Comparison of ENCODE assay signal across 8 mouse cellular contexts in genomic region chr3:96220765-96221639, GRCm38 (mm10). TPM values are rescaled to one million over a fixed set of nuclear protein-coding genes. Genes with fewer than 3 reads are reported as not detected.
A peak's percentile ranks its signal among the peaks of the same experiment; 100 is the strongest.
DNase-seq lines count a peak whose midpoint lies in the region; ATAC-seq and TF ChIP-seq lines count a peak whose summit lies in the region.

TSS of gene Hist2h2ac (minus strand) at chr3:96220880.
TSS of gene Hist2h2be (plus strand) at chr3:96221119.

- peak; percentile 11; the same call in 1 of the 2 replicates for TF ChIP-seq CTCF in bone marrow, adult 2 months (IDR thresholded peaks at IDR 0.05; ENCODE audit: control insufficient read depth, insufficient read depth, low read length)
- TF ChIP-seq CTCF in heart, adult 2 months (IDR thresholded peaks at IDR 0.05), result peak; percentile 26
- TF ChIP-seq CTCF in kidney, adult 2 months (conservative IDR thresholded peaks at IDR 0.05; ENCODE audit: insufficient read depth, insufficient read length, low read depth, low read length), result no peak

- intact Hi-C loops in heart, adult 2 months (cut with DNase I), result loop anchor here (1.0 to 5.0 kb wide), 2 partner anchors 42 to 329 kb away; partner anchors contain the start of genes Aph1a, BC028528 and Hist2h4

- H3K79me2 ChIP-seq in heart, adult 2 months (replicated peaks; ENCODE audit: control insufficient read depth, insufficient read depth, low read length), result peaks cover 2% of the 10 kb centered on the region; the same call in 1 of the 2 replicates

- peak within 1 kb of the TSS; percentile 88 for H3K4me2 ChIP-seq in embryonic facial prominence, embryonic 14.5 days (ENCODE audit: low read depth, low read length)
- H3K4me2 ChIP-seq in limb, embryonic 11.5 days (ENCODE audit: low read depth, severe bottlenecking), result peak within 1 kb of the TSS; percentile 59
- peak within 1 kb of the TSS; percentile 86 for H3K4me2 ChIP-seq in midbrain, embryonic 13.5 days (replicated peaks)

- ATAC-seq in embryonic facial prominence, embryonic 14.5 days (ENCODE audit: low read depth), result peak; percentile 91
- ATAC-seq in limb, embryonic 11.5 days (ENCODE audit: insufficient number of reproducible peaks, low FRiP score, low TSS enrichment, low read depth), result peak; percentile 90
- peak; percentile 73 for ATAC-seq in midbrain, embryonic 13.5 days

- under 1% methylated on average over 43 of the region's 43 CpGs for WGBS in bone marrow, adult 2 months
- under 1% methylated on average over 41 of the region's 43 CpGs for WGBS in embryonic facial prominence, embryonic 14.5 days
- WGBS in heart, adult 2 months, result under 1% methylated on average over 43 of the region's 43 CpGs
- under 1% methylated on average over 43 of the region's 43 CpGs for WGBS in kidney, adult 2 months
- under 1% methylated on average over 43 of the region's 43 CpGs for WGBS in limb, embryonic 11.5 days
- under 1% methylated on average over 43 of the region's 43 CpGs for WGBS in midbrain, embryonic 13.5 days

- peak; percentile 92 for TF ChIP-seq POLR2A in bone marrow, adult 2 months (IDR thresholded peaks at IDR 0.05; ENCODE audit: borderline replicate concordance, control insufficient read depth, low read depth, low read length)
- TF ChIP-seq POLR2A in heart, adult 2 months (IDR thresholded peaks at IDR 0.05; ENCODE audit: insufficient read depth, low read depth, low read length), result peak; percentile 98
- TF ChIP-seq POLR2A in kidney, adult 2 months (IDR thresholded peaks at IDR 0.05; ENCODE audit: low read depth, low read length), result peak; percentile 86

- H3K27ac ChIP-seq in bone marrow, adult 2 months (ENCODE audit: control insufficient read depth, insufficient read depth, low read depth, low read length, poor library complexity), result peak within 1 kb of the TSS; percentile 98
- peak within 1 kb of the TSS; percentile 98 for H3K27ac ChIP-seq in embryonic facial prominence, embryonic 14.5 days (replicated peaks; ENCODE audit: low read depth, low read length)
- H3K27ac ChIP-seq in heart, adult 2 months, result peak within 1 kb of the TSS; percentile 98
- peak within 1 kb of the TSS; percentile 94 for H3K27ac ChIP-seq in kidney, adult 2 months (ENCODE audit: insufficient read depth, low read depth, low read length)
- peak within 1 kb of the TSS; percentile 98 for H3K27ac ChIP-seq in limb, embryonic 11.5 days (replicated peaks; ENCODE audit: low read depth, low read length)
- peak within 1 kb of the TSS; percentile 96 for H3K27ac ChIP-seq in midbrain, embryonic 13.5 days

- peak; percentile 66 for TF ChIP-seq EP300 in heart, adult 2 months (IDR thresholded peaks at IDR 0.05; ENCODE audit: insufficient read depth, low read depth, low read length)

- H3K36me3 ChIP-seq in embryonic facial prominence, embryonic 14.5 days (ENCODE audit: control insufficient read depth, insufficient read depth, low read length), result no peaks in the 10 kb centered on the region
- peaks cover 2% of the 10 kb centered on the region for H3K36me3 ChIP-seq in heart, adult 2 months (ENCODE audit: control insufficient read depth, insufficient read depth, low read length)
- H3K36me3 ChIP-seq in kidney, adult 2 months (ENCODE audit: control insufficient read depth, insufficient read depth, low read length), result no peaks in the 10 kb centered on the region
- H3K36me3 ChIP-seq in limb, embryonic 11.5 days (ENCODE audit: control insufficient read depth, insufficient read depth, low read length), result no peaks in the 10 kb centered on the region
- no peaks in the 10 kb centered on the region for H3K36me3 ChIP-seq in midbrain, embryonic 13.5 days

- H3K9ac ChIP-seq in embryonic facial prominence, embryonic 14.5 days (ENCODE audit: low read depth, low read length), result peak within 1 kb of the TSS; percentile 92
- peak within 1 kb of the TSS; percentile 97 for H3K9ac ChIP-seq in heart, adult 2 months (ENCODE audit: low read depth, low read length)
- peak within 1 kb of the TSS; percentile 93 for H3K9ac ChIP-seq in limb, embryonic 11.5 days (ENCODE audit: low read length)
- peak within 1 kb of the TSS; percentile 82 for H3K9ac ChIP-seq in midbrain, embryonic 13.5 days (replicated peaks)

- DNase-seq in 416B (ENCODE audit: low read depth), result peak; percentile 100
- peak; percentile 98 for DNase-seq in embryonic facial prominence, embryonic 14.5 days (ENCODE audit: low spot score)
- DNase-seq in heart, adult 2 months, result peak; percentile 85 to 91
- peak; percentile 97 for DNase-seq in kidney, adult 2 months
- DNase-seq in limb, embryonic 11.5 days (ENCODE audit: low spot score), result peak; percentile 84
- peak; percentile 87 for DNase-seq in spleen, adult 12 weeks (ENCODE audit: low spot score)

- no peaks in the 10 kb centered on the region for H3K9me3 ChIP-seq in embryonic facial prominence, embryonic 14.5 days (ENCODE audit: control insufficient read depth, low read length)
- no peaks in the 10 kb centered on the region for H3K9me3 ChIP-seq in limb, embryonic 11.5 days (ENCODE audit: control insufficient read depth, low read length)
- no peaks in the 10 kb centered on the region for H3K9me3 ChIP-seq in midbrain, embryonic 13.5 days

- H3K4me1 ChIP-seq in bone marrow, adult 2 months (ENCODE audit: control insufficient read depth, insufficient read depth, low read length), result peaks cover 4% of the 10 kb centered on the region
- peaks cover 25% of the 10 kb centered on the region for H3K4me1 ChIP-seq in embryonic facial prominence, embryonic 14.5 days (ENCODE audit: control insufficient read depth, insufficient read depth, low read length)
- H3K4me1 ChIP-seq in heart, adult 2 months (ENCODE audit: control insufficient read depth, insufficient read depth, low read length), result peaks cover 7% of the 10 kb centered on the region
- H3K4me1 ChIP-seq in kidney, adult 2 months (ENCODE audit: control insufficient read depth, insufficient read depth, low read length), result peaks cover 19% of the 10 kb centered on the region; the same call in 1 of the 2 replicates
- peaks cover 12% of the 10 kb centered on the region for H3K4me1 ChIP-seq in limb, embryonic 11.5 days (ENCODE audit: control insufficient read depth, insufficient read depth, low read length)
- peaks cover 48% of the 10 kb centered on the region for H3K4me1 ChIP-seq in midbrain, embryonic 13.5 days (replicated peaks)

- no peaks in the 10 kb centered on the region for H3K27me3 ChIP-seq in embryonic facial prominence, embryonic 14.5 days (replicated peaks; ENCODE audit: control insufficient read depth, insufficient read depth, low read length)
- H3K27me3 ChIP-seq in heart, adult 2 months (ENCODE audit: control insufficient read depth, insufficient read depth, low read length), result no peaks in the 10 kb centered on the region
- H3K27me3 ChIP-seq in kidney, adult 2 months (replicated peaks; ENCODE audit: control insufficient read depth, insufficient read depth, low read length), result no peaks in the 10 kb centered on the region
- no peaks in the 10 kb centered on the region for H3K27me3 ChIP-seq in limb, embryonic 11.5 days (ENCODE audit: control insufficient read depth, insufficient read depth, low read length)
- H3K27me3 ChIP-seq in midbrain, embryonic 13.5 days, result 0 out of 2 replicates have a peak, but pooled peaks cover 4% of the 10 kb centered on the region

- H3K4me3 ChIP-seq in bone marrow, adult 2 months (replicated peaks; ENCODE audit: control insufficient read depth, low read depth, low read length), result peak within 1 kb of the TSS; percentile 77
- H3K4me3 ChIP-seq in embryonic facial prominence, embryonic 14.5 days (ENCODE audit: low read depth, low read length), result peak within 1 kb of the TSS; percentile 66
- peak within 1 kb of the TSS; percentile 57 for H3K4me3 ChIP-seq in heart, adult 2 months
- H3K4me3 ChIP-seq in kidney, adult 2 months (ENCODE audit: insufficient read depth, low read depth, low read length), result peak within 1 kb of the TSS; percentile 74
- peak within 1 kb of the TSS; percentile 61 for H3K4me3 ChIP-seq in limb, embryonic 11.5 days (ENCODE audit: low read depth, low read length)
- peak within 1 kb of the TSS; percentile 67 for H3K4me3 ChIP-seq in midbrain, embryonic 13.5 days (replicated peaks)

RNA-seq across cellular contexts. Expression of gene Hist2h2ac, which starts in this region (rescaled TPM):
- polyA plus RNA-seq in bone marrow, adult 2 months (2011; ENCODE audit: insufficient read depth, insufficient read length, low replicate concordance, missing spikeins), result 7.5 and 25.1 TPM in 2 replicates
- polyA plus RNA-seq in embryonic facial prominence, embryonic 14.5 days (2014; fragmentation: Nextera tagmentation; extraction: Ambion mirVana), result 8.4 and 10.0 TPM in 2 replicates
- 10 to 100 TPM; 18.1 to 26.3 TPM for total RNA-seq in heart, adult 2 months (2021)
- 1.3 and 1.5 TPM in 2 replicates for polyA plus RNA-seq in heart, adult 2 months (2012; rRNA removed)
- 3.7 and 6.3 TPM in 2 replicates for polyA plus RNA-seq in kidney, adult 2 months (2012; rRNA removed)
- 12.6 and 13.5 TPM in 2 replicates for polyA plus RNA-seq in limb, embryonic 11.5 days (2014; fragmentation: Nextera tagmentation; extraction: Ambion mirVana)
- polyA plus RNA-seq in midbrain, embryonic 13.5 days (2015; fragmentation: Nextera tagmentation; extraction: Ambion mirVana), result 4.4 and 5.4 TPM in 2 replicates

RNA-seq across cellular contexts. Expression of gene Hist2h2be, which starts in this region (rescaled TPM):
- 8.6 and 9.4 TPM in 2 replicates for polyA plus RNA-seq in bone marrow, adult 2 months (2011; ENCODE audit: insufficient read depth, insufficient read length, low replicate concordance, missing spikeins)
- 7.8 and 8.8 TPM in 2 replicates for polyA plus RNA-seq in embryonic facial prominence, embryonic 14.5 days (2014; fragmentation: Nextera tagmentation; extraction: Ambion mirVana)
- total RNA-seq in heart, adult 2 months (2021), result 10 to 100 TPM in 1 of 2 experiments, 1 to 10 TPM in 1; 9.4 to 10.1 TPM
- 6.9 and 11.9 TPM in 2 replicates for polyA plus RNA-seq in heart, adult 2 months (2012; rRNA removed)
- 5.1 and 6.0 TPM in 2 replicates for polyA plus RNA-seq in kidney, adult 2 months (2012; rRNA removed)
- 7.2 and 7.6 TPM in 2 replicates for polyA plus RNA-seq in limb, embryonic 11.5 days (2014; fragmentation: Nextera tagmentation; extraction: Ambion mirVana)
- polyA plus RNA-seq in midbrain, embryonic 13.5 days (2015; fragmentation: Nextera tagmentation; extraction: Ambion mirVana), result 5.9 and 6.5 TPM in 2 replicates

Comparison
In these comparisons a context has a peak if more than half of its experiments do, and no peak if none do; other contexts are left out.
1. Peak in every context shown above with its lines: DNase-seq, ATAC-seq, H3K4me3 ChIP-seq and H3K27ac ChIP-seq.